In the genomic region with DNA sequence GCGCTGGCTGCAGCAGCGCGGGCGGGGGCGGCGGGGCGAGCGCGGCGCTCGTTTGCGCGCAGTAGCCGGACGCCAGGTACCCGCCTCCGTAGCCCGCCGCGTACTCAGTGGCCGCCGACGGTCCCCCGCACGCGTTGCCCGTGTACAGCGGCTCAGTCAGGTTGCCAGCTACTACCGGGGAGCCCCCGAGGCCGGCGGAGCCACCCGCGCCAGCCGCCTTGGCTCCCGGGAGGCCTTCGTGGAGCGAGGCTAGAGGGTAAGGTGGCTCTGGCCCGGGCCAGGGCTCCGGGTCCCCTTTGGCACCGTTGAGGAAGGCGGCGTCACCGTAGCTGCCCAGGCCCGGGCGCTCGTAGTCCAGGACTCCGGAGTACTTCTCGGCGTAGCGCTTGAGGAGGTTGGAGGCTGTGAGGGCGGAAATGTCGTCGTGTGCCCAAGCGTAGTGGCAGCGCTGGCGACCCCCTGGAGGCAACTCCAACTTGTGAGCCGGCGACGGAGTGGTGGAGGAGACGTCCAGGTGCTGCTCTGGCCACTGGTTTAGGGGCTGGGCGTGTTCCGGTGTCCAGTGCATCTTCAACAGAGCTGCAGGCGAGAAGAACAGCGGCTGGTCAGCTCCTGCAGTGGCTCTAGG, we compare ENCODE assay signal across 9 mouse cellular contexts. TPM values are rescaled to one million over a fixed set of nuclear protein-coding genes. Genes with fewer than 3 reads are reported as not detected.
A peak's percentile ranks its signal among the peaks of the same experiment; 100 is the strongest.
DNase-seq lines count a peak whose midpoint lies in the region; ATAC-seq and TF ChIP-seq lines count a peak whose summit lies in the region.
"Had no signal": no experiment of that assay in that cellular context is flagged by ENCODE, and none has a peak within 500 bp of the region (broad histone marks: within the 10 kb centered on the region; RNA-seq: fewer than 3 reads in every experiment).

No protein-coding gene starts in this region.

- TF ChIP-seq POLR2A in olfactory bulb, adult 2 months (IDR thresholded peaks at IDR 0.05; ENCODE audit: insufficient read depth, low read depth, low read length) = no peak

- H3K4me3 ChIP-seq in lung, embryonic 14.5 days (ENCODE audit: low read depth, low read length) = peak overlapping the region; percentile 36
- peak overlapping the region; percentile 42 for H3K4me3 ChIP-seq in forebrain, embryonic 13.5 days
- peak overlapping the region; percentile 49 for H3K4me3 ChIP-seq in limb, embryonic 13.5 days
- peak overlapping the region; percentile 30 for H3K4me3 ChIP-seq in olfactory bulb, adult 2 months (ENCODE audit: insufficient read depth, low read depth, low read length)

- TF ChIP-seq CTCF in lung, embryonic 14.5 days (IDR thresholded peaks at IDR 0.05; ENCODE audit: low read depth) = no peak
- no peak for TF ChIP-seq CTCF in olfactory bulb, adult 2 months (IDR thresholded peaks at IDR 0.05; ENCODE audit: insufficient read depth, low read depth, low read length)

- H3K27me3 ChIP-seq in lung, embryonic 14.5 days (ENCODE audit: insufficient read depth, low read length) = peaks cover 56% of the 10 kb centered on the region
- H3K27me3 ChIP-seq in forebrain, embryonic 13.5 days = peaks cover 87% of the 10 kb centered on the region
- H3K27me3 ChIP-seq in limb, embryonic 13.5 days = peaks cover 68% of the 10 kb centered on the region

- WGBS in lung, embryonic 14.5 days = 18% methylated on average over 54 of the region's 65 CpGs
- WGBS in forebrain, embryonic 13.5 days = 11% methylated on average over 54 of the region's 65 CpGs
- WGBS in limb, embryonic 13.5 days = 10% methylated on average over 65 of the region's 65 CpGs
- 54% methylated on average over 65 of the region's 65 CpGs for WGBS in olfactory bulb, adult 2 months

- peak; percentile 43 for DNase-seq in lung, embryonic 14.5 days
- DNase-seq in lung, postnatal 4 days = no peak
- no peak for DNase-seq in thymus, postnatal 14 days
- no peak for DNase-seq in layer of hippocampus, adult 11-12 months (ENCODE audit: low spot score)
- no peak for DNase-seq in cerebellum, adult 11-12 months

- no peaks in the 10 kb centered on the region for H3K9me3 ChIP-seq in lung, embryonic 14.5 days (ENCODE audit: low read depth, low read length)
- no peaks in the 10 kb centered on the region; the same call in 1 of the 2 replicates for H3K9me3 ChIP-seq in forebrain, embryonic 13.5 days (replicated peaks)
- H3K9me3 ChIP-seq in limb, embryonic 13.5 days = 0 out of 2 replicates have a peak, but pooled peaks cover 4% of the 10 kb centered on the region

- H3K9ac ChIP-seq in lung, embryonic 14.5 days = peak overlapping the region; percentile 26; the same call in 1 of the 2 replicates
- peak overlapping the region; percentile 37; the same call in 1 of the 2 replicates for H3K9ac ChIP-seq in forebrain, embryonic 13.5 days
- H3K9ac ChIP-seq in limb, embryonic 13.5 days = peak overlapping the region; percentile 63

- no peak overlapping the region for H3K27ac ChIP-seq in lung, embryonic 14.5 days (ENCODE audit: low read depth)
- no peak overlapping the region for H3K27ac ChIP-seq in forebrain, embryonic 13.5 days
- no peak overlapping the region for H3K27ac ChIP-seq in limb, embryonic 13.5 days
- no peak overlapping the region for H3K27ac ChIP-seq in olfactory bulb, adult 2 months (ENCODE audit: insufficient read depth, low read depth, low read length)

- no peaks in the 10 kb centered on the region for H3K4me1 ChIP-seq in lung, embryonic 14.5 days (ENCODE audit: insufficient read depth)
- peaks cover 15% of the 10 kb centered on the region for H3K4me1 ChIP-seq in forebrain, embryonic 13.5 days
- peaks cover 18% of the 10 kb centered on the region for H3K4me1 ChIP-seq in limb, embryonic 13.5 days
- H3K4me1 ChIP-seq in olfactory bulb, adult 2 months (ENCODE audit: control insufficient read depth, insufficient read depth, low read length) = no peaks in the 10 kb centered on the region; the same call in 1 of the 2 replicates

- no peak; the same call in 1 of the 2 replicates for ATAC-seq in lung, embryonic 14.5 days (ENCODE audit: insufficient read depth)
- no peak for ATAC-seq in forebrain, embryonic 13.5 days
- no peak for ATAC-seq in limb, embryonic 13.5 days (ENCODE audit: low FRiP score, low read depth)

- H3K4me2 ChIP-seq in lung, embryonic 14.5 days = peak overlapping the region; percentile 67
- H3K4me2 ChIP-seq in forebrain, embryonic 13.5 days = peak overlapping the region; percentile 64
- peak overlapping the region; percentile 81 for H3K4me2 ChIP-seq in limb, embryonic 13.5 days (replicated peaks)

- peaks cover 4% of the 10 kb centered on the region; the same call in 1 of the 2 replicates for H3K36me3 ChIP-seq in lung, embryonic 14.5 days (ENCODE audit: insufficient read depth)
- no peaks in the 10 kb centered on the region for H3K36me3 ChIP-seq in forebrain, embryonic 13.5 days (ENCODE audit: poor library complexity, severe bottlenecking)
- H3K36me3 ChIP-seq in limb, embryonic 13.5 days = peaks cover 13% of the 10 kb centered on the region

RNA-seq across cellular contexts. Expression of gene Gm47841, which starts 6.7 kb away (rescaled TPM):
- not detected in 2 replicates for polyA plus RNA-seq in lung, embryonic 14.5 days (2014; fragmentation: Nextera tagmentation; extraction: Ambion mirVana)
- not detected in 2 replicates for polyA plus RNA-seq in forebrain, embryonic 13.5 days (2015; fragmentation: Nextera tagmentation; extraction: Ambion mirVana)
- polyA plus RNA-seq in limb, embryonic 13.5 days (2015; fragmentation: Nextera tagmentation; extraction: Ambion mirVana) = not detected in 2 replicates
- not detected in 2 replicates for polyA plus RNA-seq in olfactory bulb, adult 2 months (2012; ENCODE audit: insufficient read depth, insufficient read length, low replicate concordance, missing spikeins)
- polyA plus RNA-seq: large intestine, adult 2 months had no signal

RNA-seq across cellular contexts. Expression of gene Fignl2, which starts 24.4 kb away (rescaled TPM):
- polyA plus RNA-seq in lung, embryonic 14.5 days (2014; fragmentation: Nextera tagmentation; extraction: Ambion mirVana) = 0.26 and 0.34 TPM in 2 replicates
- 0.20 TPM in 1 of 2 replicates, not detected in the other for polyA plus RNA-seq in forebrain, embryonic 13.5 days (2015; fragmentation: Nextera tagmentation; extraction: Ambion mirVana)
- 0.20 and 0.26 TPM in 2 replicates for polyA plus RNA-seq in limb, embryonic 13.5 days (2015; fragmentation: Nextera tagmentation; extraction: Ambion mirVana)
- polyA plus RNA-seq in olfactory bulb, adult 2 months (2012; ENCODE audit: insufficient read depth, insufficient read length, low replicate concordance, missing spikeins) = not detected in 2 replicates
